Mouse (Mus musculus): ENCODE measurements at regions not wholly inside any gene's neighbourhood (a gene's known extent, or its start where the extent isn't known, plus 50 kb on each side); places are given as distances from the start of the nearest gene placed in this dataset.
A peak's percentile ranks its signal among the peaks of the same experiment; 100 is the strongest.

GRCm38 (mm10) chr9:116375658-116376357 is 200.6 kb upstream of the Tgfbr2 start:
- peak; percentile 54 for DNase-seq (ENCODE audit: low spot score in 2 of 2)
- intact Hi-C loops (cut with DNase I), result no loop called here

GRCm38 (mm10) chr9:116374343-116374742 is 199.2 kb upstream of the Tgfbr2 start:
- intact Hi-C loops (cut with DNase I), result no loop called here
- DNase-seq (ENCODE audit: low spot score in 2 of 2), result no peak

GRCm38 (mm10) chr9:116373396-116373795 is 198.2 kb upstream of the Tgfbr2 start:
- DNase-seq (ENCODE audit: low spot score in 2 of 2), result no peak
- intact Hi-C loops (cut with DNase I), result no loop called here

GRCm38 (mm10) chr9:116369059-116369718 is 194.0 kb upstream of the Tgfbr2 start:
- intact Hi-C loops (cut with DNase I), result no loop called here
- no peak for DNase-seq (ENCODE audit: low spot score in 2 of 2)

GRCm38 (mm10) chr9:116366713-116367112 is 191.6 kb upstream of the Tgfbr2 start:
- intact Hi-C loops (cut with DNase I), result no loop called here
- DNase-seq (ENCODE audit: low spot score in 2 of 2), result no peak

GRCm38 (mm10) chr9:116366193-116366592 is 191.0 kb upstream of the Tgfbr2 start:
- intact Hi-C loops (cut with DNase I), result no loop called here
- no peak for DNase-seq (ENCODE audit: low spot score in 2 of 2)

- intact Hi-C loops (cut with DNase I), result no loop called here
- DNase-seq (ENCODE audit: low spot score in 2 of 2), result no peak
Observed at GRCm38 (mm10) chr9:116365701-116366100, 190.5 kb upstream of the Tgfbr2 start.

- no peak for DNase-seq (ENCODE audit: low spot score in 2 of 2)
- intact Hi-C loops (cut with DNase I), result no loop called here
Observed at GRCm38 (mm10) chr9:116365016-116365685, 190.0 kb upstream of the Tgfbr2 start.

GRCm38 (mm10) chr9:116361092-116361491 is 185.9 kb upstream of the Tgfbr2 start:
- no peak for DNase-seq (ENCODE audit: low spot score in 2 of 2)
- intact Hi-C loops (cut with DNase I), result no loop called here

GRCm38 (mm10) chr9:116354056-116354732 is 179.0 kb upstream of the Tgfbr2 start:
- intact Hi-C loops (cut with DNase I), result no loop called here
- DNase-seq (ENCODE audit: low spot score in 2 of 2), result no peak

- DNase-seq (ENCODE audit: low spot score in 2 of 2), result no peak
- intact Hi-C loops (cut with DNase I), result no loop called here
Observed at GRCm38 (mm10) chr9:116352801-116353494, 177.8 kb upstream of the Tgfbr2 start.

GRCm38 (mm10) chr9:116350804-116351547 is 175.8 kb upstream of the Tgfbr2 start:
- intact Hi-C loops (cut with DNase I), result no loop called here
- DNase-seq (ENCODE audit: low spot score in 2 of 2), result no peak

GRCm38 (mm10) chr9:116347021-116347420 is 171.9 kb upstream of the Tgfbr2 start:
- no peak for DNase-seq (ENCODE audit: low spot score in 2 of 2)
- intact Hi-C loops (cut with DNase I), result no loop called here

- no peak for DNase-seq (ENCODE audit: low spot score in 2 of 2)
- intact Hi-C loops (cut with DNase I), result no loop called here
Observed at GRCm38 (mm10) chr9:116346495-116346894, 171.3 kb upstream of the Tgfbr2 start.

GRCm38 (mm10) chr9:116343086-116343481 is 167.9 kb upstream of the Tgfbr2 start:
- intact Hi-C loops (cut with DNase I), result no loop called here
- DNase-seq (ENCODE audit: low spot score in 2 of 2), result peak in 1 of 2 experiments; percentile 25

GRCm38 (mm10) chr9:116342446-116343085 is 167.4 kb upstream of the Tgfbr2 start:
- intact Hi-C loops (cut with DNase I), result no loop called here
- DNase-seq (ENCODE audit: low spot score in 2 of 2), result peak in 1 of 2 experiments; percentile 24

- no peak for DNase-seq (ENCODE audit: low spot score in 2 of 2)
- intact Hi-C loops (cut with DNase I), result no loop called here
Observed at GRCm38 (mm10) chr9:116342009-116342408, 166.8 kb upstream of the Tgfbr2 start.

GRCm38 (mm10) chr9:116340952-116341351 is 165.8 kb upstream of the Tgfbr2 start:
- intact Hi-C loops (cut with DNase I), result no loop called here
- no peak for DNase-seq (ENCODE audit: low spot score in 2 of 2)

GRCm38 (mm10) chr9:116338729-116339100 is 163.6 kb upstream of the Tgfbr2 start:
- DNase-seq (ENCODE audit: low spot score in 2 of 2), result no peak
- intact Hi-C loops (cut with DNase I), result no loop called here
